Mouse (Mus musculus) bone marrow, adult 2 months (tissue): ENCODE data around the gene Hif3a.

Source experiments
- CTCF ChIP-seq: fragments of 200-500 bp; IDR thresholded peaks from 2 replicates; pipeline ENCODE4 v1.5.1; 2011; ENCODE audit warnings: low read length, control low read depth; ENCODE audit not compliant: control insufficient read depth, insufficient read depth
- POLR2A ChIP-seq: fragments of 200-500 bp; IDR thresholded peaks from 2 replicates; pipeline ENCODE4 v1.6.1; 2011; ENCODE audit warnings: low read depth, mild to moderate bottlenecking, control low read depth, low read length, borderline replicate concordance; ENCODE audit not compliant: control insufficient read depth

- TF ChIP-seq CTCF, result no peak
- TF ChIP-seq POLR2A, result no peak
Observed at GRCm38 (mm10) chr7:16994400-16994799, 67.8 kb downstream of the Hif3a start.
